Mouse (Mus musculus) C2C12 (cell line): Measurements from ENCODE around the gene Zscan2.

Experiments used
- CEBPB ChIP-seq: IDR thresholded peaks from one replicate; pipeline ENCODE4 v1.6.1; 2011; ENCODE audit warnings: low read depth, mild to moderate bottlenecking, control low read depth, moderate library complexity
- CTCF ChIP-seq: IDR thresholded peaks from one replicate; pipeline ENCODE4 v1.5.1; 2011; ENCODE audit not compliant: control insufficient read depth, insufficient read depth, insufficient read length
- MAX ChIP-seq: IDR thresholded peaks from one replicate; pipeline ENCODE4 v1.6.1; 2011; ENCODE audit warnings: mild to moderate bottlenecking, control low read depth
- MYOD1 ChIP-seq: IDR thresholded peaks from one replicate; pipeline ENCODE4 v1.6.1; 2011; ENCODE audit warnings: low read depth; ENCODE audit not compliant: control insufficient read depth, insufficient read length
- USF1 ChIP-seq: IDR thresholded peaks from one replicate; pipeline ENCODE4 v1.6.1; 2011; ENCODE audit warnings: low read depth, mild to moderate bottlenecking, control low read depth, moderate library complexity

DNA sequence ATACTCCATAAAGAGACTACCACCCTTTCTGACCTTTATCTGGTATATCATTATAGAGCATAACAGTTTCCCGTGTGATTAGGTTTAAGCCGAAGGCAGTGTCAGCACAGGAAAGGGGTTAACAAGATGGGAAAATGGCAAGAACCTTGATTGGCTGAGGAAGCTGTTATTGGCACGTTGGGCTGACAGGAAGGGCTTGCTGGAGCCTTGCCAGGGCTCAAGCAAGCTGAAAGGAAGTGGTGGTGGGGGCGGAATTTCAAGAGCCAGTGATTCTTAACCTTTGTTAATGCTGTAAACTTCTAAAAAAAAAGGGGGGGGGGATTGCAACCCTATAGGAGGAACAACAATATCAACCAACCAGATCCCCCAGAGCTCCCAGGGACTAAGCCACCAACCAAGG lies 28.5 kb upstream of the Zscan2 start:
- TF ChIP-seq CTCF (no peak), MYOD1 (no peak), CEBPB (no peak), USF1 (no peak), MAX (no peak)
